Mouse (Mus musculus) mammary gland, adult 2 months (tissue): ENCODE measurements around the gene Prdm1. TPM values are rescaled to one million over a fixed set of nuclear protein-coding genes. Genes with fewer than 3 reads are reported as not detected.

Source experiments
- polyA plus RNA-seq: library from polyadenylated mRNA; depleted of rRNA; stranded (reverse); fragments of >200 nt; gene quantifications from 2 replicates; pipeline ENCODE4 v1.2.3, GENCODE M21; 2012; ENCODE audit warnings: low replicate concordance; rRNA removed

Prdm1 gene
- 2.8 and 3.4 TPM in 2 replicates for polyA plus RNA-seq

DNA sequence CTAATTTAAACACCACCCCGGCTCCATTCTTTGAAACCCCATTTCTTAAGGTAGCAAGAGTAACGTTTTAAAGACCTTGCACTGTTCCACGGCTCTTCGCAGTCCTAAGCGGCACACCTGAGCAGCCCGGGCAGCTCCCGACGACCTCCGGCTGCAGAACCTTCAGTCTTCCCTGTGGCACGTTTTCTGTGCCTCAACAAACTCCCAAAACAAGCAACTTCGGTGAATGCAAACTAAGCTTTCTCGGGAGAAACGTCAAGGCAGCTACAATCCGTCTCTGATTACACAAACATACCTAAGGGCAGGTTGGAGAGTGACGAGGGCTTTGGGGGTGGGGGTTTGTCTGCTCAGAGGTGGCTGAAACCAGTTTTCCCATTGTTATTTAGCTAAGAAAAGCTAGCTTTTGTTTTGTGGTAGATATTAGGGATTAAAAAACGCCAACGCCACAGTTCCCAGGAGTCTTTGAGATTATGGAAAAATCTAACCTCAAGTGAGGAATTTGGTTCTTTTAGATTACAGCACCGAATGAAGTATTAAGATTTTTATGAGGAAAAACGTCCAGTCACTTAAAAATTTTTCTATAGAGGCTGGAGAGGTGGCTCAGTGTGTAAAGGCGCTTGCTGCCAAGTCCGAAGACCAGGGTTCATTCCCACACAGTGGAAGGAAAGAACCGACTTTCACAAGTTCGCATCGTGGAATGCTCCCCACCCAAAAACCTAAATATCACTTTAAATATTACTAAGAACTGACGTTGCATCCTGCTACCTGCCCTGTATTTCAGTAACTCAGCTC lies at the start of gene Prdm1:
Prdm1 (minus strand) TSS at position 211 of the 792 bp plus-strand sequence.

